Mouse (Mus musculus): ENCODE data around the gene Agrp.
A peak's percentile ranks its signal among the peaks of the same experiment; 100 is the strongest.

The Agrp gene

GRCm38 (mm10) chr8:105550083-105550482 lies 87.1 kb downstream of the Agrp start:
- DNase-seq (ENCODE audit: low spot score in 2 of 2): no peak

- no peak for DNase-seq (ENCODE audit: low spot score in 2 of 2)
These were observed 87.7 kb downstream of the Agrp start for GRCm38 (mm10) chr8:105549506-105549905.

- DNase-seq (ENCODE audit: low spot score in 2 of 2): no peak
These were observed 90.5 kb downstream of the Agrp start for GRCm38 (mm10) chr8:105546384-105547350.

- DNase-seq (ENCODE audit: low spot score in 2 of 2): no peak
These were observed 91.9 kb downstream of the Agrp start for GRCm38 (mm10) chr8:105545249-105545648.

- DNase-seq (ENCODE audit: low spot score in 2 of 2): no peak
These were observed 92.5 kb downstream of the Agrp start for GRCm38 (mm10) chr8:105544544-105545205.

- DNase-seq (ENCODE audit: low spot score in 2 of 2): no peak
These were observed 93.5 kb downstream of the Agrp start for GRCm38 (mm10) chr8:105543703-105544102.

- DNase-seq (ENCODE audit: low spot score in 2 of 2): no peak
These were observed 94.4 kb downstream of the Agrp start for GRCm38 (mm10) chr8:105542808-105543207.

- DNase-seq (ENCODE audit: low spot score in 2 of 2): no peak
These were observed 95.0 kb downstream of the Agrp start for GRCm38 (mm10) chr8:105542032-105542656.

GRCm38 (mm10) chr8:105538940-105539339 lies 98.3 kb downstream of the Agrp start:
- no peak for DNase-seq (ENCODE audit: low spot score in 2 of 2)

- peak in 1 of 2 experiments; percentile 27 for DNase-seq (ENCODE audit: low spot score in 2 of 2)
These were observed 100.0 kb downstream of the Agrp start for GRCm38 (mm10) chr8:105537011-105537677.

GRCm38 (mm10) chr8:105536546-105536945 lies 100.6 kb downstream of the Agrp start:
- no peak for DNase-seq (ENCODE audit: low spot score in 2 of 2)

- DNase-seq (ENCODE audit: low spot score in 2 of 2): peak; percentile 45 to 63
These were observed 103.3 kb downstream of the Agrp start for GRCm38 (mm10) chr8:105533892-105534329.

- DNase-seq (ENCODE audit: low spot score in 2 of 2): no peak
These were observed 103.8 kb downstream of the Agrp start for GRCm38 (mm10) chr8:105533439-105533838.

GRCm38 (mm10) chr8:105531774-105532173 lies 105.4 kb downstream of the Agrp start:
- peak in 1 of 2 experiments; percentile 61 for DNase-seq (ENCODE audit: low spot score in 2 of 2)

GRCm38 (mm10) chr8:105529271-105529670 lies 107.9 kb downstream of the Agrp start:
- DNase-seq (ENCODE audit: low spot score in 2 of 2): peak in 1 of 2 experiments; percentile 52

GRCm38 (mm10) chr8:105528206-105528605 lies 109.0 kb downstream of the Agrp start:
- DNase-seq (ENCODE audit: low spot score in 2 of 2): no peak

GRCm38 (mm10) chr8:105527110-105527509 lies 110.1 kb downstream of the Agrp start:
- DNase-seq (ENCODE audit: low spot score in 2 of 2): no peak

- no peak for DNase-seq (ENCODE audit: low spot score in 2 of 2)
These were observed 114.3 kb downstream of the Agrp start for GRCm38 (mm10) chr8:105522890-105523289.

- DNase-seq (ENCODE audit: low spot score in 2 of 2): no peak
These were observed 115.0 kb downstream of the Agrp start for GRCm38 (mm10) chr8:105521995-105522769.

GRCm38 (mm10) chr8:105521061-105521460 lies 116.1 kb downstream of the Agrp start:
- DNase-seq (ENCODE audit: low spot score in 2 of 2): no peak

- no peak for DNase-seq (ENCODE audit: low spot score in 2 of 2)
These were observed 116.7 kb downstream of the Agrp start for GRCm38 (mm10) chr8:105520521-105520920.

Measured in urinary bladder, adult 18-20 months (tissue).